Mouse (Mus musculus) naive thymus-derived CD4-positive, alpha-beta T cell, adult 2 months (primary cell): ENCODE results near the gene Klhl40.

Source experiments
- DNase-seq: peaks from one replicate; pipeline ENCODE4 v3.0.0-alpha.2; 2011; ENCODE audit warnings: low read depth

The Klhl40 gene

GRCm38 (mm10) chr9:121777484-121778065 is at the start of gene Klhl40:
Gene Klhl40 (plus strand): TSS chr9:121777607.
- no peak for DNase-seq

GRCm38 (mm10) chr9:121740490-121740889 is 36.9 kb upstream of the Klhl40 start:
- DNase-seq: no peak

GRCm38 (mm10) chr9:121741168-121741567 is 36.2 kb upstream of the Klhl40 start:
- no peak for DNase-seq

GRCm38 (mm10) chr9:121744051-121744450 is 33.4 kb upstream of the Klhl40 start:
- DNase-seq: no peak

GRCm38 (mm10) chr9:121752774-121753173 is 24.6 kb upstream of the Klhl40 start:
- no peak for DNase-seq

GRCm38 (mm10) chr9:121754624-121755023 is 22.8 kb upstream of the Klhl40 start:
- DNase-seq: no peak

- no peak for DNase-seq
These were observed 20.6 kb upstream of the Klhl40 start for GRCm38 (mm10) chr9:121756785-121757184.

- DNase-seq: peak; percentile 54
These were observed 20.0 kb upstream of the Klhl40 start for GRCm38 (mm10) chr9:121757432-121757831.

GRCm38 (mm10) chr9:121757835-121758814 is 19.3 kb upstream of the Klhl40 start:
- peak; percentile 17 for DNase-seq

- peak; percentile 33 for DNase-seq
These were observed 18.0 kb upstream of the Klhl40 start, which contains the start of gene Zfp651 for GRCm38 (mm10) chr9:121759091-121760081. Gene Zfp651 (plus strand): TSS chr9:121759330.

GRCm38 (mm10) chr9:121760271-121761090 is 16.9 kb upstream of the Klhl40 start:
- DNase-seq: peak; percentile 13

GRCm38 (mm10) chr9:121761091-121761665 is 16.2 kb upstream of the Klhl40 start:
- DNase-seq: no peak

GRCm38 (mm10) chr9:121761787-121762186 is 15.6 kb upstream of the Klhl40 start:
- DNase-seq: no peak

GRCm38 (mm10) chr9:121762248-121762647 is 15.2 kb upstream of the Klhl40 start:
- DNase-seq: no peak

GRCm38 (mm10) chr9:121762761-121763160 is 14.6 kb upstream of the Klhl40 start:
- DNase-seq: no peak

GRCm38 (mm10) chr9:121763716-121764115 is 13.7 kb upstream of the Klhl40 start:
- no peak for DNase-seq

- no peak for DNase-seq
These were observed 12.1 kb upstream of the Klhl40 start for GRCm38 (mm10) chr9:121765166-121765855.

GRCm38 (mm10) chr9:121772412-121772811 is 5.0 kb upstream of the Klhl40 start:
- DNase-seq: no peak

- no peak for DNase-seq
These were observed 1.5 kb upstream of the Klhl40 start for GRCm38 (mm10) chr9:121775951-121776350.

- no peak for DNase-seq
These were observed 896 bp upstream of the Klhl40 start for GRCm38 (mm10) chr9:121776511-121776910.
